Mouse (Mus musculus) gastrocnemius, adult 2 months (tissue): Measurements from ENCODE around the gene Rabgap1l. TPM values are rescaled to one million over a fixed set of nuclear protein-coding genes. Genes with fewer than 3 reads are reported as not detected.

Source experiments
- DNase-seq: peaks from one replicate; pipeline ENCODE4 v3.0.0; 2022
- H3K27ac ChIP-seq: fragments of 200-600 bp; 2 replicates; pipeline ENCODE4 v1.8.1; 2022; ENCODE audit warnings: mild to moderate bottlenecking
- H3K4me3 ChIP-seq: fragments of 200-600 bp; 2 replicates; pipeline ENCODE4 v1.8.1; 2022; ENCODE audit warnings: mild to moderate bottlenecking, moderate library complexity
- CTCF ChIP-seq: fragments of 200-600 bp; IDR thresholded peaks from 2 replicates; pipeline ENCODE4 v1.8.1; 2022; ENCODE audit warnings: antibody characterized with exemption, mild to moderate bottlenecking, moderate library complexity
- intact Hi-C: fragments of 180-260 bp; cut with DNase I; formaldehyde crosslinking; loops from one replicate; pipeline ENCODE4 v1.15.1; 2025
- microRNA-seq: library from miRNA; unstranded; fragments of <30 nt; microRNA quantifications from one replicate; pipeline ENCODE4 v1.2.0, GENCODE M21; 2021
- total RNA-seq, 2 experiments: library from RNA; stranded (reverse); gene quantifications; 2 replicates each; pipeline ENCODE4 v1.2.3; 2021

Gene Rabgap1l
- total RNA-seq, 2 experiments from 2014 or later, result 7.7 to 15.3 TPM

DNA sequence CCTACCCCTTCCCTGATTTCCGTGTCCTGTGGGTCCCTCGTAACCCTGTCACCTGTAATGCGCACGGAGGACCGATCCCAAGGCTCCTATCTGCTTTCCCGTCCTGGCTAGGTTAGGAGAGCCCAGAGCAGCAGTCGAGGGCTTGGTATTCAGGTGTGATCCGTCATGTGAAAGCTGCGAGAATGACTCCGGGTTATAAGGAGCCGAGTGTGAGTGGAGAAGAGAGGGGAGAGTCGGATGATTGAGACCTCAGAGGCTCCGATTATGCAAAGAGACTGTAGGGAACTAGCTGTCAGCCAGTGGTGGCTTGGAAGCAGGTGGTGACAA lies 597.7 kb downstream of the Rabgap1l start:
- H3K4me3 ChIP-seq, result peak overlapping the region; percentile 87
- no peak for DNase-seq
- intact Hi-C loops, result loop anchor here (1.0 to 10.0 kb wide), 2 partner anchors 17 to 710 kb away; partner anchors contain the start of genes Cacybp and Rc3h1
- H3K27ac ChIP-seq, result peak overlapping the region; percentile 90
- TF ChIP-seq CTCF, result no peak

DNA sequence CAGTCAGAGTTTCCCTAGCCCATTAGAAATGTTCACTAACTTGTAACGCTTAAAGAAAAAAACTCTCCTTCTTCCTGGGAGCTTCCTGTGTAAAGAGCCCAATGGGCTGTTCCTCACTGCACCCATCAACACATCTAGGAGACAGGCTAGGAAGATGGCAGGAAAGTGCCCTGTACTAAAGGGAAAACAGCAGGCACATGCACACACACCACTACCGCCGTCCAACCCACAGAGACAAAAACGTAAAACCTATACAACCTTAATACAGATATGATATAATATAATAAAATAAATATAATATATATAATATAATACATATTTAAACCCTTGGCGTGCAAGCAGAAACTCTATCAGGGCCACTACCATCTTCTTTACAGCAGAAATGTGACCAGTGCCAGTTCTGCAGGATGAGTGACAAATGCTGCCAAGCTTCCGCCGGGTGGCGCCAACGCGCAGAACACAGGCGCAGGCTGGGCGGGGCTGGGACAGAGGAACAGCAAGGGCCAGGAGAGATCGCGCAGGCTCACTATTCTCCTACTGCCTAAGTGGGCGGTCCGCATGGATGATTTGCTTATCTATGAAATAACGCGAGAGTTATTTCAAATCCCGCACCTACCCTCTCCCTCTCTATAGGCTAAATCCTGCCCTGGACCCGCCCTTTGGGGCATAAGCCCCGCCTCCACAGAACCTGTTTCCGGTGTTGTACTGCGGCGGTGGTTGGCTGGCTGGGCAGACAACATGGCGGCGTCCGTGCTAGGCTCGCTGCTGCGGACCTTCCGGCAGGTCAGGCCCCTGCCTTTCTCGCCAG lies 598.3 kb downstream of the Rabgap1l start, which contains the start of gene Mrps14:
TSS of gene Mrps14 (plus strand) at position 687 of the 808 bp plus-strand sequence.
- DNase-seq, result peak; percentile 98
- Histone ChIP-seq H3K4me3 (peak within 1 kb of the TSS; percentile 87), H3K27ac (peak within 1 kb of the TSS; percentile 90)
- intact Hi-C loops, result loop anchor here (1.0 to 10.0 kb wide), 2 partner anchors 18 to 710 kb away; partner anchors contain the start of genes Cacybp and Rc3h1
- peak; percentile 83 for TF ChIP-seq CTCF

DNA sequence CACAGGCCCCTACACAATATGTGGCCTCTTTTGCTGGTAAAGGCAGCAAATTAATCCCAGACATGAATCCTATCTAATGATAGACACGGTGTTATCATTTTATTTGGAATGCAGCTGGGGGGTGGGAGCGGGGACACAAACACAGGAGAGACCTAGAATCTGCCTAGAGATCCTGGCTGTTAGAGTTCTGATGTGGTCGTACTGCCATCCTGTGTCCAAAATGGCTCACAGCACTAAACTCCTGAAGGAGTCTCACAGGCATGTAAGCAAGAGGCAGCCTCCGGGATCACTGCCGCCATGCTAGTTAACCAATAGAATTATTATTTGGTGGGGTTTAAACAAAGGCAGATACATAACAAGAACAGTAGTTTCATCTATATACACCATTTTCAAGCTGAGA lies 608.5 kb downstream of the Rabgap1l start:
- DNase-seq, result no peak

DNA sequence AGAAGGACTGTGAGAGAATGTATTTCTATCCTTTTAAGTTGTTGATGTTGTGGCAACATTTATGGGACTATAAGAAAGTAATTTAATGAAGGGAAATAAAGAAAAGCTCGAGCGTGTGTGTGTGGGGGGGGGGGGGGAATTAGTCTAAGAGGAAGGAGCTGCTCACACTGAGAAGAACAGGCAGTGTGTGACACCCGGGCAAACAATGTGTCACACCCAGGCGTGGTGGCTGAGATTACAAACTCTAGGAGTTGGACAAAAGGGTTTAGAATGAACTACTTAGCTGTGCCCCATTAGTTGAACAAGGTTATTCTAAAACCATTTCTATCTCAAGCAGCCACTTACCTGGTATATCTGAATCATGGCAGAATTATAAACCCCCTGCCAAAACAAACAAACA lies 611.8 kb downstream of the Rabgap1l start:
- intact Hi-C loops, result no loop called here
- no peak overlapping the region for H3K27ac ChIP-seq
- no peak for TF ChIP-seq CTCF
- no peak overlapping the region for H3K4me3 ChIP-seq
- no peak for DNase-seq

More for the DNA sequence above, 608.5 kb downstream of the Rabgap1l start:
- TF ChIP-seq CTCF, result peak; percentile 28; the same call in 1 of the 2 replicates
- H3K4me3 ChIP-seq, result no peak overlapping the region
- intact Hi-C loops, result no loop called here
- H3K27ac ChIP-seq, result no peak overlapping the region

DNA sequence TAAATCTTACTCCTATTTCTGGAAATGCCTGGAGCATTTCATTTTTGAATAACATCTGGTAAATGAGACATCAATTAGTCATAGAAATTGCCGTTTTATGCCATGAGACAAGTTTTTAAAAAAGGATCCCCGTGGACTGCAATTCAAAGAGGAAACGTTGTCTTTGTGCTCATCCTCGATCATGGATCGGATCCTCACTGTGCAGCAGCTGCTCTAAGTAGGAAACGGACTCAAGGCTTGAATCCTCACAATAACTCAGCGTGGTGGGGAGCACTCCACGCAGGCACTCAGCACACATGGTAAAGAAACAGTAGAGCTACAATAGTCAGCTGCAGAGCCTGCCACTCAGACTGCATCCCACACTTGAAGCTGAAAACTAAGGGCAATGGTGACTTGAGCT lies 616.1 kb downstream of the Rabgap1l start:
- H3K4me3 ChIP-seq, result no peak overlapping the region
- no peak for DNase-seq
- TF ChIP-seq CTCF, result no peak
- no peak overlapping the region for H3K27ac ChIP-seq
- intact Hi-C loops, result no loop called here

Small RNA genes within 50 kb of the gene (microRNA-seq; reads per million reads assigned to microRNA genes)
- gene Mir1927, result not detected

Other genes with a start within 250 kb of the Rabgap1l start
- gene Rc3h1, start 113.2 kb upstream of the Rabgap1l start, total RNA-seq, result 10 to 100 TPM; 31.0 to 32.5 TPM
- under 1 TPM in 1 of 2 experiments, not detected in 1; 0.64 TPM for gene Serpinc1, start 185.4 kb upstream of the Rabgap1l start, total RNA-seq
- gene Zbtb37, start 241.6 kb upstream of the Rabgap1l start, total RNA-seq, result 1 to 10 TPM; 6.2 to 6.6 TPM